Mouse (Mus musculus) left cerebral cortex, adult 18-20 months (tissue): ENCODE measurements around the gene Kcnk3. TPM values are rescaled to one million over a fixed set of nuclear protein-coding genes. Genes with fewer than 3 reads are reported as not detected.

Experiments
- DNase-seq, 2 experiments: peaks; one replicate each; pipeline ENCODE4 v3.0.0; 2021 to 2022; ENCODE audit warnings: low spot score in 2 of 2, mixed read lengths in 1 of 2
- total RNA-seq, 2 experiments: library from RNA; stranded (reverse); gene quantifications; 2 replicates each; pipeline ENCODE4 v1.2.3; 2021

Gene Kcnk3
- total RNA-seq, 2 experiments from 2014 or later = 22.6 to 24.2 TPM

GRCm38 (mm10) chr5:30611689-30612088 lies 23.7 kb downstream of the Kcnk3 start:
- DNase-seq = no peak

GRCm38 (mm10) chr5:30612575-30612974 lies 24.6 kb downstream of the Kcnk3 start:
- DNase-seq = no peak

- no peak for DNase-seq
These were observed 25.3 kb downstream of the Kcnk3 start for GRCm38 (mm10) chr5:30613242-30613641.

GRCm38 (mm10) chr5:30614221-30614620 lies 26.3 kb downstream of the Kcnk3 start:
- no peak for DNase-seq

- no peak for DNase-seq
These were observed 27.4 kb downstream of the Kcnk3 start for GRCm38 (mm10) chr5:30615416-30615815.

- no peak for DNase-seq
These were observed 27.8 kb downstream of the Kcnk3 start for GRCm38 (mm10) chr5:30615819-30616218.

GRCm38 (mm10) chr5:30616644-30617043 lies 28.7 kb downstream of the Kcnk3 start:
- no peak for DNase-seq

GRCm38 (mm10) chr5:30617357-30617756 lies 29.4 kb downstream of the Kcnk3 start:
- no peak for DNase-seq

GRCm38 (mm10) chr5:30617851-30618250 lies 29.9 kb downstream of the Kcnk3 start:
- no peak for DNase-seq

GRCm38 (mm10) chr5:30618376-30619003 lies 30.5 kb downstream of the Kcnk3 start:
- DNase-seq = no peak

GRCm38 (mm10) chr5:30619211-30619610 lies 31.2 kb downstream of the Kcnk3 start:
- DNase-seq = no peak

GRCm38 (mm10) chr5:30620567-30620966 lies 32.6 kb downstream of the Kcnk3 start:
- no peak for DNase-seq

GRCm38 (mm10) chr5:30621211-30621790 lies 33.3 kb downstream of the Kcnk3 start:
- no peak for DNase-seq

GRCm38 (mm10) chr5:30621844-30622176 lies 33.8 kb downstream of the Kcnk3 start:
- DNase-seq = no peak

- no peak for DNase-seq
These were observed 34.3 kb downstream of the Kcnk3 start for GRCm38 (mm10) chr5:30622177-30622840.

GRCm38 (mm10) chr5:30622841-30623185 lies 34.8 kb downstream of the Kcnk3 start:
- no peak for DNase-seq

GRCm38 (mm10) chr5:30623380-30623779 lies 35.4 kb downstream of the Kcnk3 start:
- DNase-seq = no peak

- no peak for DNase-seq
These were observed 36.3 kb downstream of the Kcnk3 start for GRCm38 (mm10) chr5:30624311-30624710.

- DNase-seq = no peak
These were observed 36.9 kb downstream of the Kcnk3 start for GRCm38 (mm10) chr5:30624908-30625307.

- DNase-seq = no peak
These were observed 37.4 kb downstream of the Kcnk3 start for GRCm38 (mm10) chr5:30625379-30625778.

- no peak for DNase-seq
These were observed 38.5 kb downstream of the Kcnk3 start for GRCm38 (mm10) chr5:30626331-30627105.

GRCm38 (mm10) chr5:30628511-30628910 lies 40.5 kb downstream of the Kcnk3 start:
- no peak for DNase-seq
